Mouse (Mus musculus): ENCODE measurements at regions not wholly inside any gene's neighbourhood (a gene's known extent, or its start where the extent isn't known, plus 50 kb on each side); places are given as distances from the start of the nearest gene placed in this dataset.

DNA sequence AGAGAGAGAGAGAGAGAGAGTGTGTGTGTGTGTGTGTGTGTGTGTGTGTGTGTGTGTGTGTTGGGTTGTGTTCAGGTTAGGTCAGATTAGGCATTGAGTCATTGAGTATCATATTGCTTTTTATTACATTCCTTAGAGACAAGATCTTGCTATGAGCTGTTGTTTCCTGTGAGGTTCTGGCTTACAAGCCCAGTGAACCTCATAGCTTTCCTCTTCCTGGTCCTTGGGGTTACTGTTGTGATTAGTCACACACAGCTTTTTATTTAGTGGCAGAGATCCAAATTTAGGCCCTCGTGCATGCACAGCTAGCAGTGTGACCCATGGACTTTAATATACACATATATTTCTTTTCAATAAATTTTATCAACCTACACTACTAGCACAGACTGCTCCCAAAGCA lies 120.3 kb upstream of the Gm12666 start:
- DNase-seq (ENCODE audit: low read depth, low spot score) = no peak

- no peak for DNase-seq (ENCODE audit: low read depth, low spot score)
Measured at GRCm38 (mm10) chr4:92265878-92266277, 74.3 kb upstream of the Gm12666 start.

- DNase-seq (ENCODE audit: low read depth, low spot score) = peak; percentile 35
Measured at GRCm38 (mm10) chr4:92246800-92247199, 55.3 kb upstream of the Gm12666 start.
